Mouse (Mus musculus) bone marrow macrophage, adult 2 months (primary cell): ENCODE measurements around the gene Gm20388. TPM values are rescaled to one million over a fixed set of nuclear protein-coding genes. Genes with fewer than 3 reads are reported as not detected.

Experiments
- H3K27ac ChIP-seq: 2 replicates; pipeline ENCODE4 v1.5.1; 2012; ENCODE audit warnings: low read depth, low read length; ENCODE audit not compliant: insufficient read depth
- H3K4me1 ChIP-seq: 2 replicates; pipeline ENCODE4 v1.6.1; 2012; ENCODE audit warnings: low read length; ENCODE audit not compliant: control insufficient read depth, insufficient read depth
- H3K4me3 ChIP-seq: 2 replicates; pipeline ENCODE4 v1.5.1; 2012; ENCODE audit warnings: mild to moderate bottlenecking, low read length, moderate library complexity; ENCODE audit not compliant: insufficient read depth
- CTCF ChIP-seq: IDR thresholded peaks from 2 replicates; pipeline ENCODE4 v1.5.1; 2012; ENCODE audit warnings: low read depth, mild to moderate bottlenecking, low read length, moderate library complexity
- POLR2A ChIP-seq: IDR thresholded peaks from 2 replicates; pipeline ENCODE4 v1.6.1; 2012; ENCODE audit warnings: mild to moderate bottlenecking, low read depth, low read length, borderline replicate concordance
- polyA plus RNA-seq: library from polyadenylated mRNA; stranded (reverse); fragments of >200 nt; gene quantifications from 2 replicates; pipeline ENCODE4 v1.2.4, GENCODE M21; 2012; ENCODE audit not compliant: missing spikeins, insufficient read depth, insufficient read length

Gm20388 gene
- polyA plus RNA-seq, 1 experiment = 32.7 TPM

GRCm38 (mm10) chr8:120388246-120388645 lies 477.6 kb downstream of the Gm20388 start:
- H3K27ac ChIP-seq = no peak overlapping the region
- H3K4me1 ChIP-seq = no peaks in the 10 kb centered on the region
- TF ChIP-seq CTCF (no peak), POLR2A (no peak)
- H3K4me3 ChIP-seq = no peak overlapping the region

- Histone ChIP-seq H3K27ac (no peak overlapping the region), H3K4me3 (no peak overlapping the region), H3K4me1 (no peaks in the 10 kb centered on the region)
- TF ChIP-seq POLR2A (no peak), CTCF (no peak)
Measured at GRCm38 (mm10) chr8:120390598-120390997, 480.0 kb downstream of the Gm20388 start.

- H3K4me3 ChIP-seq = no peak overlapping the region
- no peak for TF ChIP-seq CTCF
- no peak for TF ChIP-seq POLR2A
- H3K4me1 ChIP-seq = no peaks in the 10 kb centered on the region
Measured at GRCm38 (mm10) chr8:120391856-120392255, 481.2 kb downstream of the Gm20388 start.

DNA sequence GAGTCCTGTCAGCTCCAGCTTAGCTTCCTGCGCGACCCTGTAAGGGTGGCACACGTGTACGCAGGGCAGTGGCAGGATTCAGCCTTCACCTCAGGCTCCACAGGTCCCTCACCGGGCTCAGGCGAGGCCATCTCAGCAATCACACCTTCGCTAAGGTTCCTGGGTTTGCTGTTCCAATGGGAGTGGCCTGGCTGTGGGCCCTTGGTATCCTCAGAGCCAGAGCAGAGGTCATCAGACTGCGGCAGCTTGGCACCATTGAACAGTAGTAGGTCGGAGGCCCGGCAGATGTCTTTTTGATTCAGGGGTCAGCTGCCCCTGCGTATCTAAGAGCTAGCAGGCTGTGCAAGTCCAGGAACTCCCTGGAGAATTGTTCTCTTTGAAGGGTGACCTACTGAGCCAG lies 482.4 kb downstream of the Gm20388 start:
- Histone ChIP-seq H3K27ac (no peak overlapping the region), H3K4me3 (no peak overlapping the region), H3K4me1 (no peaks in the 10 kb centered on the region)
- TF ChIP-seq CTCF (no peak), POLR2A (no peak)

More at GRCm38 (mm10) chr8:120391856-120392255, 481.2 kb downstream of the Gm20388 start:
- no peak overlapping the region for H3K27ac ChIP-seq

GRCm38 (mm10) chr8:120393871-120394275 lies 483.2 kb downstream of the Gm20388 start:
- Histone ChIP-seq H3K4me1 (no peaks in the 10 kb centered on the region), H3K4me3 (no peak overlapping the region), H3K27ac (no peak overlapping the region)
- TF ChIP-seq CTCF (no peak), POLR2A (no peak)

DNA sequence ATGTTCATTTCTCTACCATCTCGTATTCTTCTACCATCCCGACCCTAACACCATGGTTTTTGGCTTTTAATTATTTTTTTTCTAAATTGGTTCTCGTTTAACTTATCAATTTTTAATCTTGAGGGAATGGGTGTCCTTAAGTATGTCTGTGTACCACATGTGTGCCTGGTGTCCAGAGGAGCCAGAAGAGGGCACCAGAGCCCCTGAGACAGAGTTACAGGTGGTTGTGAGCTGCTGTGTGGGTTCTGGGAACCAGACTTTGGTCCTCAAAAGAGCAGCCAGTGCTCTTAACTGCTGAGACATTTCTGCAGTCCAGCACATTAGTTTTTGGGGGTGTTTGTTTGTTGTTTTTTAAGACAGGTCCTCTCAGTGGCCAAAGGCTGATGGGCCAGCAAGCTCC lies 485.3 kb downstream of the Gm20388 start:
- Histone ChIP-seq H3K27ac (no peak overlapping the region), H3K4me1 (no peaks in the 10 kb centered on the region), H3K4me3 (no peak overlapping the region)
- TF ChIP-seq POLR2A (no peak), CTCF (no peak)

GRCm38 (mm10) chr8:120396756-120397155 lies 486.1 kb downstream of the Gm20388 start:
- Histone ChIP-seq H3K4me3 (no peak overlapping the region), H3K27ac (no peak overlapping the region), H3K4me1 (no peaks in the 10 kb centered on the region)
- no peak for TF ChIP-seq POLR2A
- no peak for TF ChIP-seq CTCF

DNA sequence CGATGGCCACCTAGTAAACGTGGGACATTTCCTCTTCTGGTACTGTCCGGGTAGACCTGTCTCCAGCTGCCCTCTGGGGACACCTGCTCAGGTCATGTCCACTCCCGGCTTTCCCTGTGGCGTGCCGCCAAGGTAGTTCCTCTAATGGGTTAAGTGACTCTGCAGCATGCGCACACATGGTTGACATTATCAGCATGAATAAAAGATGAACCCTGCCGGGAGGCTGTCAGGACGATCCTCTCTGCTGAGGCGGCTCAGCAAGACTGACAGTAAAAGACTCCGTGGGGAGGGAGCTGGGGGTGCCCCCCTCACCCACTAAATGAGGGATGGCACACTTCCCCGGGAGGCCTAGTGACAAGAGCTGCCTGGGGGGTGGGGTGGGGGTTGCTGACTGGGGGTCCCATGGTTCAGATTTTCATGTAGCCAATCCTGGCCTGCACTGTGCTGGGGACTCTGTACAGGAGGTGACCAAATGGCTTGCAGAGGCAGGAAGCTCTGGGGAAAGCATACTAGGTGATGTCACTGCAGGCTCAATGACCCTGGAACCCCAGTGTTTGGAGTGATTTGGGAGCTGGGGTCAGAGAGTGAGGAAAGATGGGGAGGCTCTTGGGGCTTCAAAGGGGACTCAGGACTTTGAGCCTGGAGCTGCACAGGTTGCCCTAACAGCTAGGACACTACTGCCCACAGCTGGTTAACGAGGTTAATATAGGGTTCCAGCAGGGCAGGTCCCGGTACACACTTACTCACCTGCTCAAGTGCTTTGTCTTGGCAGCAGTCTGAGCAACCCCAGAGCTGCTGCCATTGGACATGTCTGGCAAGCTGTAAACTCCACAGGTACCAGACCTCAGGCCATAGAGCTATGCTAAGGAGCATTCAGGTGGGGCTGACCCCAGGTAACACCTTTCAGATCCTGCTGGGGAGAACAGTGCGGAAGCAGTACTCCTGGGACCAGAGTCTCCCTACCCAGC lies 487.1 kb downstream of the Gm20388 start:
- Histone ChIP-seq H3K27ac (no peak overlapping the region), H3K4me1 (no peaks in the 10 kb centered on the region), H3K4me3 (no peak overlapping the region)
- TF ChIP-seq POLR2A = no peak
- TF ChIP-seq CTCF = no peak

DNA sequence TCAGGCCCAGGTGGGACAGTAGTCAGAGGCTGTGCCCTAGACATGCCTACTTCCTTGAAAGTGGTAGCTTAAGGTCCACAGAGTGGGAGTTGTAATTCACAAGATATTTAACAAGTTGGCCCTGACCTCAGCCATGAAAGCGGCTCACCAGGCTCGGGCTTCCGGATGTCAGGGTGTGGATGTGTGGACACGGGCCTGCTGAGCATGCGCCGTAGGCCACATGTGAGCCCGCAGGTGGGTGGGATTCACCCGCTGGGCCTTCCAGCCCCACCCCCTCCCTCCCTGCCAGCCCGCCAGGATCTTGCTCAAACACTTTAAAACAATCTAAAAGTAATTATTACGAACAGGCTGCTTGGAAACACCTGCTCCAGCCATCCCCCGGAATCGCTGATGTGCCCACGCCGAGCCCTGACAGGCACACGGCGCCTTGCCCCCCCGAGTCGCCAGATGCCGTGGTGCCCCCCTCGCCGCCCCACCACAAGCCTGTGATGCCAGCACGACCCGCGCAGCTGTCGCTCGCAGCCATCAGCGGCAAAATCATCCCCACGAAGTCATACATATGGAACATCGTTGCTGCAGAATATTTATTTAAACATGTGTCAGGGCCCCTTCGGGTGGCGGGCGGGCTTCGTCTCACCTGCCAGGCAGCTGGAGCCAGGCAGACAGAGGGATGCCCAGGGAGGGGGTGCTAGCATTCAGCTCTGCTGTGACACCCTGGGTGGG lies 488.7 kb downstream of the Gm20388 start:
- H3K4me1 ChIP-seq = no peaks in the 10 kb centered on the region
- no peak for TF ChIP-seq POLR2A
- no peak overlapping the region for H3K4me3 ChIP-seq
- H3K27ac ChIP-seq = no peak overlapping the region

GRCm38 (mm10) chr8:120401216-120401615 lies 490.6 kb downstream of the Gm20388 start:
- Histone ChIP-seq H3K4me3 (no peak overlapping the region), H3K4me1 (peaks cover 2% of the 10 kb centered on the region; the same call in 1 of the 2 replicates)
- TF ChIP-seq CTCF = no peak
- TF ChIP-seq POLR2A = no peak

More at GRCm38 (mm10) chr8:120401216-120401615, 490.6 kb downstream of the Gm20388 start:
- H3K27ac ChIP-seq = no peak overlapping the region
